Mouse (Mus musculus) heart, adult 2 months (tissue): ENCODE results near the gene Gpatch11. TPM values are rescaled to one million over a fixed set of nuclear protein-coding genes. Genes with fewer than 3 reads are reported as not detected.
A peak's percentile ranks its signal among the peaks of the same experiment; 100 is the strongest.
"Not testable (repeated sequence)": the region's sequence is repeated elsewhere in the genome, so short reads cannot be mapped to it uniquely, and the experiment has no call there.

Source experiments
- DNase-seq, 2 experiments: peaks; one replicate each; pipeline ENCODE4 v3.0.0; 2021
- H3K27ac ChIP-seq: fragments of 200-600 bp; 2 replicates; pipeline ENCODE4 v1.8.1; 2022
- H3K27me3 ChIP-seq: fragments of 200-500 bp; 2 replicates; pipeline ENCODE4 v1.6.1; 2012; ENCODE audit warnings: mild to moderate bottlenecking, low read length, inconsistent platforms, mixed read lengths; ENCODE audit not compliant: control insufficient read depth, insufficient read depth
- H3K36me3 ChIP-seq: fragments of 200-500 bp; 2 replicates; pipeline ENCODE4 v1.6.1; 2012; ENCODE audit warnings: low read length, inconsistent platforms; ENCODE audit not compliant: control insufficient read depth, insufficient read depth
- H3K4me1 ChIP-seq: fragments of 200-500 bp; 2 replicates; pipeline ENCODE4 v1.6.1; 2011; ENCODE audit warnings: low read length; ENCODE audit not compliant: control insufficient read depth, insufficient read depth
- H3K4me3 ChIP-seq: fragments of 200-600 bp; 2 replicates; pipeline ENCODE4 v1.8.1; 2022
- H3K79me2 ChIP-seq: fragments of 200-500 bp; replicated peaks from 2 replicates; pipeline ENCODE4 v1.6.1; 2012; ENCODE audit warnings: mild to moderate bottlenecking, inconsistent platforms, low read length, moderate library complexity, mixed read lengths; ENCODE audit not compliant: control insufficient read depth, insufficient read depth
- H3K9ac ChIP-seq: fragments of 200-500 bp; 2 replicates; pipeline ENCODE4 v1.6.1; 2012; ENCODE audit warnings: low read depth, mild to moderate bottlenecking, control low read depth, inconsistent platforms, low read length, mixed read lengths
- CTCF ChIP-seq: fragments of 200-600 bp; IDR thresholded peaks from 2 replicates; pipeline ENCODE4 v1.8.1; 2022; ENCODE audit warnings: antibody characterized with exemption, mild to moderate bottlenecking, moderate library complexity
- EP300 ChIP-seq: fragments of 200-500 bp; IDR thresholded peaks from 2 replicates; pipeline ENCODE4 v1.6.1; 2011; ENCODE audit warnings: low read depth, low read length, control low read depth; ENCODE audit not compliant: insufficient read depth
- POLR2A ChIP-seq: fragments of 200-500 bp; IDR thresholded peaks from 2 replicates; pipeline ENCODE4 v1.6.1; 2011; ENCODE audit warnings: mild to moderate bottlenecking, low read depth, low read length, control low read depth; ENCODE audit not compliant: insufficient read depth
- WGBS: fragments of 180-500 bp; shearing (Covaris S2); methylation state at CpG from one replicate; pipeline ENCODE4 v1.1.7; 2018; 5-methylcytosine and 5-hydroxymethylcytosine counted together
- intact Hi-C: fragments of 180-260 bp; cut with DNase I; formaldehyde crosslinking; loops from one replicate; pipeline ENCODE4 v1.15.1; 2025
- long read RNA-seq: library from polyadenylated mRNA; stranded (forward); transcript quantifications from one replicate; pipeline ENCODE4 v2.0.0, GENCODE M21; 2021
- polyA plus RNA-seq: library from polyadenylated mRNA; depleted of rRNA; stranded (reverse); fragments of >200 nt; gene quantifications from 2 replicates; pipeline ENCODE4 v1.2.3, GENCODE M21; 2012; rRNA removed
- total RNA-seq, 2 experiments: library from RNA; stranded (reverse); gene quantifications; 2 replicates each; pipeline ENCODE4 v1.2.3; 2021

Gpatch11 gene
- total RNA-seq = 10 to 100 TPM; 26.4 to 26.9 TPM
- polyA plus RNA-seq = 11.6 and 20.1 TPM in 2 replicates
- long read RNA-seq, full-length matches to known transcripts = 18 of 26 reads
- long read RNA-seq, partial matches to known transcripts = 1 of 26 reads
- long read RNA-seq, other reads (novel, unspliced or antisense) = 7 of 26 reads

- no peaks in the 10 kb centered on the region for H3K27me3 ChIP-seq
- H3K36me3 ChIP-seq = no peaks in the 10 kb centered on the region
- intact Hi-C loops = loop anchor here (5.0 kb wide), 1 partner anchor 102 kb away; the partner anchor contains the start of genes Cebpz and Ndufaf7
- WGBS = under 1% methylated on average over 81 of the region's 81 CpGs
- peak within 1 kb of the TSS; percentile 97 for H3K4me3 ChIP-seq
- 0 out of 2 replicates have a peak, but pooled peaks cover 2% of the 10 kb centered on the region for H3K4me1 ChIP-seq
- peaks cover 2% of the 10 kb centered on the region; the same call in 1 of the 2 replicates for H3K79me2 ChIP-seq
- peak within 1 kb of the TSS; percentile 85 for H3K9ac ChIP-seq
- peak; percentile 97 to 99 for DNase-seq
- peak within 1 kb of the TSS; percentile 88 for H3K27ac ChIP-seq
- TF ChIP-seq POLR2A = peak; percentile 94
- 0 out of 2 replicates have a peak, but pooled peaks have one; percentile 8 for TF ChIP-seq EP300
- TF ChIP-seq CTCF = no peak
Observed at GRCm38 (mm10) chr17:78834856-78835835, at the start of gene Gpatch11, which contains the start of gene Heatr5b. Gene Gpatch11, plus strand, starts transcription at chr17:78835567. Gene Heatr5b, minus strand, starts transcription at chr17:78835364.

- WGBS = 74% methylated on average over 3 of the region's 3 CpGs
- H3K4me3 ChIP-seq, H3K27ac ChIP-seq, H3K9ac ChIP-seq, H3K4me1 ChIP-seq, H3K79me2 ChIP-seq, DNase-seq, H3K27me3 ChIP-seq, intact Hi-C loops: not testable (repeated sequence)
- H3K36me3 ChIP-seq = peaks cover 14% of the 10 kb centered on the region
- peak; percentile 57 for TF ChIP-seq CTCF
Observed at GRCm38 (mm10) chr17:78788273-78788672, 47.1 kb upstream of the Gpatch11 start.

DNA sequence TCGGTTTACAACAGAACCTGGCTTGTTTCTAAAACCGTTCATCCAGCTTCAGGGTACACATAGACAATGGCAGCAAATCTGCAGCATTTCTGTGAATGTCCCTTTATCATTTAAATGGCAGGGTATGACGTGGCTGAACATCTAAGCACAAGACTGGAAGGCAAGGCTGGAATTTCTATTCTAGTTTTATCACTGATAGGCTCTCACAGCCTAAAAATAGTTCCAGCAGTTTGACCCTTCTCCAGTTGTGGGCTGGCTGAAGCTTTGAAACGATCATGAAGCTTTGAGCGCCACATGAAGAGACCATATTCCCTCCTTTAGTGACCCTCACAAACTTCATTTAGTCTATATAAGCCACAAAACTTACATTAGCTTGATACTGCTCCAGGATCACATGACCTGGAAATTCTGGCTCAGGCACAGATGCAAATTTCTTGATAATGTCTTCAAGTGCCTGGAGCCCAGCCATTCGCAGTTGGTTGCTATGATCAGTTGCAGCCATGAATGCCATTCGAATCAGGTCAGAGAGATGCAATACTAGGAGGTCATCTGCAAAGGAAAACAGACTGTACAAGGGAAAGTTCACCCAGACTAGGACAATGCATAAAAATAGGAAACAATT, 44.2 kb upstream of the Gpatch11 start:
- WGBS = 23% methylated on average over 7 of the region's 7 CpGs
- Histone ChIP-seq H3K4me1 (peaks cover 6% of the 10 kb centered on the region), H3K9ac (peak overlapping the region; percentile 30; the same call in 1 of the 2 replicates), H3K4me3 (no peak overlapping the region), H3K27me3 (no peaks in the 10 kb centered on the region), H3K79me2 (no peaks in the 10 kb centered on the region), H3K36me3 (peaks cover 21% of the 10 kb centered on the region), H3K27ac (peak overlapping the region; percentile 80)
- intact Hi-C loops = no loop called here
- TF ChIP-seq CTCF (no peak), POLR2A (peak; percentile 38)
- DNase-seq = peak in 1 of 2 experiments; percentile 49

GRCm38 (mm10) chr17:78791690-78792070, 43.7 kb upstream of the Gpatch11 start:
- no peaks in the 10 kb centered on the region for H3K27me3 ChIP-seq
- no peak for DNase-seq
- H3K79me2 ChIP-seq = no peaks in the 10 kb centered on the region; the same call in 1 of the 2 replicates
- intact Hi-C loops = no loop called here
- H3K27ac ChIP-seq = peak overlapping the region; percentile 80
- H3K4me3 ChIP-seq = no peak overlapping the region
- no peak overlapping the region for H3K9ac ChIP-seq
- TF ChIP-seq CTCF (no peak), POLR2A (no peak), EP300 (no peak)
- peaks cover 21% of the 10 kb centered on the region for H3K36me3 ChIP-seq
- WGBS = 55% methylated on average over 3 of the region's 3 CpGs
- peaks cover 6% of the 10 kb centered on the region for H3K4me1 ChIP-seq

DNA sequence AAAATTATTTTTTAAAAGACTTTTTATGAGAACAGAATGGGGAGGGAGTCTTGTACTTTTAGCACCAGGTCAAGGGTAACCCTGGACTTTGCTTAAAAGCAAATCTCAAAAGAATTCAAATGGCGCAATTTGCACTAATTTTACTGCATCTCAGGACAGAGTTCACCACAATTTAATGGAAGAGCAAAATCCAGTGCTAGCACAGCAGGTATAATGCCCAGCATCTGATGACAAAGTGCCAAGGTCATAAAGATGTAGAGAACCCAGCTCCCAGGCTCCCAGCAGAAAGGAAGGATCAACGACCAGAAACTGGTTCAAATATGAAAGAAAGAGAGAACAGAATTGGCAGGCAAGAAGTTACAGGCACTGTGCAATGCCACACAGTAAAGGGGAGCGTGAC, 43.2 kb upstream of the Gpatch11 start:
- no peak overlapping the region for H3K9ac ChIP-seq
- no peak overlapping the region for H3K4me3 ChIP-seq
- peak overlapping the region; percentile 80 for H3K27ac ChIP-seq
- TF ChIP-seq EP300 (no peak), POLR2A (no peak), CTCF (no peak)
- no peaks in the 10 kb centered on the region for H3K27me3 ChIP-seq
- H3K4me1 ChIP-seq = peaks cover 6% of the 10 kb centered on the region
- 74% methylated on average over 3 of the region's 3 CpGs for WGBS
- intact Hi-C loops = no loop called here
- no peak for DNase-seq
- H3K79me2 ChIP-seq = no peaks in the 10 kb centered on the region; the same call in 1 of the 2 replicates
- H3K36me3 ChIP-seq = peaks cover 21% of the 10 kb centered on the region
